Mouse (Mus musculus) kidney, postnatal 4 days (tissue): ENCODE measurements at regions not wholly inside any gene's neighbourhood (a gene's known extent, or its start where the extent isn't known, plus 50 kb on each side); places are given as distances from the start of the nearest gene placed in this dataset.
"Not testable (repeated sequence)": the region's sequence is repeated elsewhere in the genome, so short reads cannot be mapped to it uniquely, and the experiment has no call there.

ENCODE experiments used
- DNase-seq, 2 experiments: peaks; one replicate each; pipeline ENCODE4 v3.0.0; 2021; ENCODE audit warnings: mixed read lengths in 2 of 2

DNA sequence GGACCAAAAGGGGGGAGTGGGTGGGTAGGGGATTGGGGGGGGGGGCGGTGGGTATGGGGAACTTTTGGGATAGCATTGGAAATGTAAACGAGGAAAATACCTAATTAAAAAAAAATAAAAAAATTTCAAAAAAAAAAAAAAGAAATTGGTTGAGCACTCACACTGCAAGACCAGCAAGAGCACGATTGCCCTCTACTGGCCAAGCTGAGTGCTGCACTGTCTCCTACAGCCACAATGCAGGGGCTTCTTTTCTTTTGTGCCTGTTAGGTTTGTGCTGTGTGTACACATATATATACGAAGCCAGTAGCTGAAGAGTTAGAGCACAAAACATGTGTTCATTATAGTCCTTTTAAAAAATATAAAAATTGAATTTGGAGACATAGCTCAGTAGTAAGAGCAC, 55.6 kb downstream of the Mup20 start:
- peak; percentile 59 to 60 for DNase-seq

DNA sequence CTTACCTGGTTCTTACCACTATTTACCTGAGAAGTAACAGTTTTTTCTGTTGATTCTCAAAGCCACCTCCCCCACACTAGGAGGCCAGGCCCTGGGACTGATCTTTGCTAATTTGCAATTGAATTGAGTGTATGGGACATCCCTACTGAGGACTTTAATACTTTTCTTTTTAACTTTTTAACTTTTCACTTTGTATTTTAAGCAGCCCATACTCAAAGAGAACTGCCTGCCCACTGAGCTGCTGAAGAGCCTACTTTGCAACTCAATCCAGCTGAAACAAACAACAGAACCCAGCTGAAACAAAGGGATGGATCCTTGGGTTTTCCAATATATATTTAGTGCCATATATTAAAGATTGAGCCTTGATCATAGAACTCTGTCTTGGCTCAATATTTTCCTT, 64.0 kb downstream of the Mup20 start:
- not testable (repeated sequence) for DNase-seq

DNA sequence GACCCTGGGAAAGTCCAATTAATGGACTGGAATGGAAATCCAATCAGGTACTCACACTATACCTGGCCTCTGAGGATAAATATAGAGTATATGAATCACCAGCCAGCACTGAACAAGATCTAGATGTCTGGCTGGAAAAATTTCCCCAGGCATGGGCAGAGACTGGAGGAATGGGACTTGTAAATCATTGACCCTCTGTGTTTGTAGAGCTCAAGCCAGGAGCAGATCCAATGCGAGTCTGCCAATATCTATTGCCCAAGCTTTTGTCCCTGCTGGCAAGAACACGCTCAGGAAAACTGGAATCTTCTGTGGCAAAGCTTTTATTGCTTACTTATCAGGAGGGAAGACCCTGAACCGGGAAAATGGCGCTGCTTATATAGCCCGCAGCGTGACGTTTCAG, 77.8 kb downstream of the Mup20 start:
- no peak for DNase-seq

DNA sequence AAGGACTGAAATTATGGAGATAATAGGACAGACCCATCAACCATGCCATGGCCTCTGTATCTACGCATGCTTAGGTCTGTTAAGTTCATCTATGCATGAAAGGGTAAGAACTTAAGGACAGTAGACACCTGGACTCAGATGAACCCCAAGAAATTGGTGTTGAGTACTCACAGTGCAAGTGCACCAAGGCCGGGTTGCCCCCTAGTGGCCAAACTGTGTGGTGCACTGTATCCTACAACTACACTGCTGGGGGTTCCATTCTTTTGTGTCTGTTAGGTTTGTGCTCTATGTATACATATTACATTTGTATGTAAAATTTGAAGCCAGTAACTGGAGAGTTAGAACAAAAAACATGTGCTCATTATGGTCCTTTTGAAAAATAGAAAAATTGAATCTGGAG, 80.7 kb downstream of the Mup20 start:
- peak; percentile 51 to 57 for DNase-seq

DNA sequence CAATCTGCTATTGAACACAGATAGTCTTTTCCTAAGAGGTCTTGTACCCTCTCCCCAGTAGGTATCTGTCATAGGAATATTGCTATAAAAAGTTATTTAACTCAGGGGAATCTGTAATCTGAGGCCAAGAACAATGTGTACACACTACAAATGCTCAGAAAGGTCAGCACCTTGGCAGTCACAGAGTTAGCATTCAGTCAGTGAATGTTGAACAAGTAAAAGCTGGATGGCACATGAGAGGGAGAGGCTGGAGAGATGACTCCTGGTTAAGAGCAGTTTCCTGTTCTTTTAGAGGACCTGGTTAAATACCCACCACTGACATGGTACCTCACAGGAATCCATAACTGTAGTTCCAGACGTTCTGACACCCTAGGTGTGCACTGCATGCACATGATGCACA, 84.3 kb downstream of the Mup20 start:
- DNase-seq = no peak

DNA sequence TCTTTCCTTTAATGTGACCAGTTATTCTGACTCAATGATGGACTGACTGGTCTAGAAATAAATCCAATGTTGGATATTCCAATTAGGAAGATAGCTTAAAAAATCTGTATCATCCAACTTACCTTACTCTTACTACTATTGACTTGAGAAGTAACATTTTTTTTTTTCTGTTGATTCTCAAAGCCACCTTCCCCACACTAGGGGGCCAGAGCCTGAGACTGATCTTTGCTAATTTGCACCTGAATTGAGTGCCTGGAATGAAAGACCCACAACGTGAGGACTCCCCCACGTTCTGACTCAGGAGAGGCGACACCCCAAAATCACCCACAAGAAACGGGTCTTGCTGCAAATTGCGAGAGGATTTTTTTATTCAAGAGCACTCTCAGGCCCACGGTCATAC, 86.3 kb downstream of the Mup20 start:
- not testable (repeated sequence) for DNase-seq

DNA sequence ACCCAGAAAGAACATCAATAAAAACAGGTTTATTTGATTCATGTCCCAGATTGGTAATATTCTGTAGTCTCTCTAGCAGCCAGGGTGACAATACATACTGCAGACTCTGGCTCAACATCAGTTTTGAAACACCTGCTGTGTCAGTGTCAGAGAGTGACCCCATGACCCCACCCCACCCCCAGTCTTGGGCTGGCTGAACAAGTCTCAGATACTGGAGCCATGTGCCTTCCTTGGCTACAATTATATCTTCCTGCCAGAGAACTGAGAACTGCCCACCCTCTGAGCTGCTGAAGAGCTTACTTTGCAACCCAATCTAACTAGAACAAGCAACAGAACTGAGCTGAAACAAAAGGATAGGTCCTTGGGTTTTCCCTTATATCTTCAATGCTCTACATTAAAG, 91.6 kb downstream of the Mup20 start:
- DNase-seq = no peak
